Mouse (Mus musculus) lung, adult 18-20 months (tissue): ENCODE results near the gene Arid3b.

ENCODE experiments used
- DNase-seq, 2 experiments: peaks; one replicate each; pipeline ENCODE4 v3.0.0; 2022; ENCODE audit warnings: mixed read lengths in 2 of 2

Arid3b gene

DNA sequence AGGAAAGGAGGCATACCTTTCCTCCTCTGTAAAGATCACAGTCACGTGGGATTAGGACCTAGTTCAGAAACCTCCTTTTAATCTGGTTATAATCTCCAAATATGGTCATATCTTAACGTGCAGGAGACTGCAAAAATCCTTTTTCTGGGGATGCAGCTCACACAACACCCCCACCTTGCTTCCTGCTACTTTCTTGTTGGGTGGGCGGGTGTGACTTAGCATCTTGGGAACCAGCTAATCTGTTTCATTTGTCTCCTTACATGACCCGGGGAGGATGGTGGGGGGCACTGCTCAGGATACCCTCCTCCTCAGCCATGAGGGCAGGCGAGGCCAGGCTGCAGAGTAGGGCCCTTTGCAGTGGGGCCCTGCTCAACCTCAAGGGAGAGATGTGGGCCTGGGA is 61.6 kb downstream of the Arid3b start:
- no peak for DNase-seq

DNA sequence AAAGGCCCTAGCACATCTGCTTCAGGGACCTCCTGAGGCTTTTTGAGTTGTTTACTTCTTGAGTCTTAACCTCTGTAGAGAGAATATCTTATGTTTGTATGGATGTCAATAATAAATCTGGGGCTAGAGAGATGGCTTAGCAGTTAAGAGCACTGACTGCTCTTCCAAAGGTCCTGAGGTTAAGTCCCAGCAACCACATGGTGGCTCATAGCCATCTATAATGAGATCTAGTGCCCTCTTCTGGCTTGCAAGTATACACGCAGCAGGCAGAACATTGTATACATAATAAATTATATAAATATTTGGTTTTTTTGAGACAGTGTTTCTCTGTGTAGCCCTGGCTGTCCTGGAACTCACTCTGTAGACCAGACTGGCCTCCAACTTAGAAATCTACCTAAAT is 62.4 kb downstream of the Arid3b start:
- DNase-seq: no peak

DNA sequence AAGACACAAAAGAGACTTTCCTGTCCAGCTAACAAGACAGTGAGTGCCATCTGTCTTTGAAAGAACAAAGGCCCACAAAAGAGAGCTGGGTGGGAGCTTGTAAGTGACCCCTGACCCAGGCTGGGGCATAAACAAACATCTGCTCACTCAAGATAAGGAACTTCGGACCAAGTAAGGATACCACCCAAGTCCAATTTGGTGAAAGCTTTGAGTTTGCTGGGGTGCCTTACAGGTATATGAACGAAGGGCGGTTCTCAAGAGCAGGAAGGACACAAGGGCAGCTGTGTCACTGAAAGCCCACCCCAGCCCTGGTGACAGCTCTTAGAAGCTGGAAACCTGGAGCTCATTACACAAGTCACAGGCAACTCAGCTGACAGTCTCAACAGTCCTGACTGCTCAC is 62.8 kb downstream of the Arid3b start:
- no peak for DNase-seq

DNA sequence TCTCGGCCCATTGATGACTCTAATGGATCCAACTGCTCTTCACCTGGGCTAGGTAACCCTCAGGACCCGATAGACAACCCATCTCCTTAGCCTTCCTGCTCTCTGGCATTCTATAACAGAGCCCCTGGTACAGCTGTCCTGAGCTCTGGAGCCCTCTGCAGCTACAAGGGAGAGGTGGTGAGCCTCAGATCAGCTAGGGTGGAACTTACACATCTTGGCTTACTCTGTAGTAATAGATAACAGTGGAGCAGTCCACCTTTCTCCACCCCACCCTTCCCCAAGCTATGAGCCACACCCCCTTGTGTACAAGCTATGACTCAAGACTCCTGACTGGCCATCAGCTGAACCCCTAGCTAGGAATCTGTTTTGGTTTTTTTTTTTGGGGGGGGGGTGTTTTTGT is 65.8 kb downstream of the Arid3b start:
- DNase-seq: no peak

DNA sequence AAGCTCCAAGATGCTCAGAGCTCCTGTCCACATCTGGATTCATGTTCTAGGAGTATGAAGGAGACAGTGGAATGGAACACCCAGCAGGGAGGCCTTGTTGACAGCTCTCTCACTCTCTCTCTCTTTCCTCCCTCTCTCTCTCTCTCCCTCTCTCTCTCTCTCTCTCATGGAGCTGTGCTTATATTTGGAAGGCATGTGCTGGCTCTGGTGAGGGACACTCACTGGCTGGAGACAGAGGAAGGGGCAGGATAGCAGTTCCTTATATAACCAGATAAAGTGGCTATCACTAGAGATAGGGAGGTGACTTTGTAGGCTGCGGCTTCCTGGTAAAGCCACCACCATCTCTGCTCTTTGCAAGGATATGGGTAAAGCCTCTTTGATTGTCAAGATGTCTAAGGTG is 66.4 kb downstream of the Arid3b start:
- DNase-seq: no peak

DNA sequence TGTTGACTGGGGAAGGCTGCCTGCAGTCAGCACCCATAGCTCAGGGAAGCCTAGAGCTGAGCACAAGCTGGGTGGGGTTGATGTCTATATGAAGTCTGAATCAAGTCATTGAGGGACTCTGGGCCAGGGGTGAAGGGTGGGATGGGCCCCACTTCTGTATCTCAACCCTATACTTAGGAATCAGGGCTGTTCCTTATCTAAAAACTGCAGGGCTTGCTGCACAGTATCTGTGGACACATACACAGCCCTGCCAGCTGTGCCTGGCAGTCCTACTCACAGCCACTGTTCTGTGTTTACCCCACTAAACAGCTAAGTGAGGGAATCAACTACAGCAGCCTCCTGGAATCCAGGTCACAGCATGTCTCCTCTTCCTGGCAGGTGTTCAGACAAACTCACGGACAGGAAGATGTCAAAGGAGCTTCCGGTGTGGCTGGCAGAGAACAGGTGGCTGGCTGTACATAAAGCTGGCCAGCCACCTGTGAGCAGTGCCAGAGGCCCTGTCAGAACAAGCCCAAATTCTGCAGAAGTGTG is 67.0 kb downstream of the Arid3b start:
- no peak for DNase-seq

DNA sequence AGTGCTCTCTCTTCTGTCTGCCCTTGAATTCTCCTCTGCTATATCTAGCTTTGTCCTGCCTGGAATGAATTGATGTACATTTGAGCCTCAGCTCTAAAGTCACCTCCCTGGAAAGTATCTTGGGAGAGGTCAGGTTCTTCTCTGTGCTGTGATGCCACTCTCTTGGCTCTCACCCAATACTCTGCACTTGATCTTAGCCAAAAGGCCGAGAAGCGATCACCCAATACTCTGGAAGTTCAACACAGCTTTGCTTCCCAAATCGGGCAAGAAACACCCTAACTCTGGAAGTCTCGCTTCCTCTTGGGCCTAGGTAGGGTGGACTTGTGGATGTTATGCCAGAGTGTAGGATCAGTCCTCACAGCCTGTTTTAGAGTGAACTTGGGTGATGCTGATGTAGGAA is 69.4 kb downstream of the Arid3b start:
- no peak for DNase-seq

DNA sequence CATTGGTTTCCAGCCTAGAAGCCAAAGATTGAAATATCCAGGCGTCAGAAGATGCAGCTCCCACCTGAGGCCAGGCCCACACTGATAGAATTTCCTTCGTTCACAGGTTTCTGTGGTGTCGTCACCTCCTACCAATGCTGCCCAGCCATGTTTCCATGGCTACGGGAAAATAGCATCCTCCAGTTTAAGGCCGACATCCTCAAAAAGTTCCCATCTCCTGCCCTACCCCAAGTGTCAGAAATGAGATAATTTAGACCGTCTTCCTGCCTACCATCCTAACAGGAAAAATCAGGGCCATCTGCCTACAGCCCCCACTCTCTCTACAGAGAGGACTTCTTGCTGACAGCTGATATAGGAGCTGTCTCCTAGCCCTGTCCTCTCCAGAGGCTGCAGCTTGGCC is 70.2 kb downstream of the Arid3b start:
- DNase-seq: no peak

DNA sequence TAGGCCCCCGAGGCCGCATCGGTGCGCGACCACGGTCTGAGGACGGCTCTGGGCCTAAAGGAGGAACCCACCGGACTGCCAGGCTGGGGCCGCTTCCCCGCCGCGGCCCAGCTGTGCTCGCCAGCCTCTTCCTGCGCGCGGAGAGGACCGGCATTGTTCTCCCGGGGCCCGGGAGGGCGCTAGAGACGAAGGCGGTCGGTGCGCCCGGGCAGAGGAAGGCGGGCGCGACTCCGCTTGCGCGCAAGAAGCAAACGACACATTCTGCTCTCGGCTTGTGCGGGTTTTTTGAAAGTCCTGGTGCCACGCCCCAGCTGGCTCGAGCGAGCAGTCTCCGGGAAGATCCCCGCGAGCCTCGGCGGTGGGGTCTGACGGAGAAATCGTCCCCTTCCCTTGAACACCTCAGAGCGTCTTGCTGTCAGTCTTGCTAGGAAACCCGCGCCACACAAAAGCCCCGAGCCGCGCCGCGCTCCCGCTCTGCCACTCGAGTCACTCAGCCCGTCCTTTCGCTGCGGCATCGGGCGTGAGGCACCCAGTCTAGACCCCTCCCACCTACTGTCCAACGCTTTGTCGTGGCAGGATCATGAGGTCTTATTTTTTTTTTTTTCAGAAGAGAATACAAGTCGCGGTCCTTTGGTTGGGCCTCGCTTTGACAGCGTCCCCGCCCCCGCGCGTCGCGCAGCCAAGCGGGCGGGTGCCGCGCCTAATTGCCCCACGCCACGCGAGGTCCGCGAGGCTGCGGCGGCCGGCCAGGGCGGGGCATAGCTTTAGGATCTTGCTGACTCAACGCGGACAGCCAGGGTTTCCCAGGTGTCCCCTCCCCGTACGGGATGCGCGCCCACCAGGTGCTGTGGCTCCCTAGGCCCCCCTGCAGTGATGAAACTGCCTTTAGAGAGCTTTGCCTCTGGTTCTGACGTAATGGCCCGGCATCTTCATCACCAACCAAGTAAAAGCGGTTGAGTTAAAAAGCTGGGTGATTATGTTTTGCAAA is 70.9 kb downstream of the Arid3b start, which contains the start of gene Clk3:
Gene Clk3, minus strand, starts transcription at position 497 of the 988 bp plus-strand sequence.
- peak; percentile 73 to 79 for DNase-seq

DNA sequence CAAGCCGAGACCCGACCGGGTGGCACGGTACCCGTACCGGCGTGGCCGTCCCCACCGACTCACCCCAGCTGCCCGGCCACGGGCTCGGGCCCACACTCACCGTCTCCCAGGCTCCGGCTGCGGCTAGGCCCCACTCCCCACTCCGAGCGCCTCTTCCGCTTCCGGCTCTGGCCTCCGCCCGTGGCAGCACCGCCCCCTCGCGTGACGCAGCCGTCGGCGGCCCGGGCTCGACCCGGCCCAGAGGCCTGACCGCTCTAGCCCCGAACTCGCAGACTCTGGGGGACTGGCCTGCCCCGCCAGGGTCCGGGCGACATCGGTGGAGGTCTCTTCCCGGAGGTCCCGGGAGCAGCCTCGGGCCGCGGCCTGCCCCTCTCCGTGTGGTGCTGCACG is 71.6 kb downstream of the Arid3b start:
- peak; percentile 95 to 96 for DNase-seq

DNA sequence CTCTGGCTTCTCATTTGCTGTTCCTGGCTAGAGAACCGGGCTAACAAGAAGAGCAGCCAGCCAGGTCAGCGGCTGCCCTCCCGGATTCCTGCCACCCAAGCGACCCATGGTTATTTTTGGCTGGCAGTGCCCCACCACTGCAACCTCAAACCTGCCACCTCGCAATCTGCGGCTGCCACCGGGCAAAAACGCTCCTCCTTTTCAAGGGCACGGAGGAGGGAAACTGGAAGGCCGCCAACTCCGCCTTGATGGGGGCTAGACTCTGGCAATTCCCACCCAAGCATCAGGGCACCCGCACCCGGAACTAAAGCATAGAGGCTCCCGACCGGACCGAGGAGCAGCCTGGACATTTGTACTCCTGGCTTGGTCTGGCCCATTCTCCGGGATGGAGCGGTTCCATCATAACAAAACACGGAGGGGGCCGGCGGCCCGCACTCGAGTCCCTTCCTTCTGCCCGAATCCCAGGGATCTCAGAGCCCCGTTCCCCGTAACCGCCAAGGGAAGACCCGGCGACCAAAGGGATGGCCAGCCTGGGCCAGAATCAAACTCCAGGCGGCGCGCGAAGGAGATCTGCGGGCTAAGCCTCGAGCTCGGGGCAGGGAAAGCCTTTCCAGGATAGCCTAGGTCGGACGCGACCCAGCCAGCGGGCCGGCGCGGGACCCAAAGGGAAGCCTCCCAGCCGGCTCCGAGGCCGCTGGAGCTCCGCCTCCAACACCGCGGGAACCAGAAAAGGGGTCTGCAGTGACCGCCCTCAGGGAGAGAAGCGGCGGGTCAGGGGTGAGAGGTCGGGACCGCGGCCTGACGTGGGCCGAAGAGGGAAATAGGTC is 72.2 kb downstream of the Arid3b start:
- peak; percentile 77 to 81 for DNase-seq

DNA sequence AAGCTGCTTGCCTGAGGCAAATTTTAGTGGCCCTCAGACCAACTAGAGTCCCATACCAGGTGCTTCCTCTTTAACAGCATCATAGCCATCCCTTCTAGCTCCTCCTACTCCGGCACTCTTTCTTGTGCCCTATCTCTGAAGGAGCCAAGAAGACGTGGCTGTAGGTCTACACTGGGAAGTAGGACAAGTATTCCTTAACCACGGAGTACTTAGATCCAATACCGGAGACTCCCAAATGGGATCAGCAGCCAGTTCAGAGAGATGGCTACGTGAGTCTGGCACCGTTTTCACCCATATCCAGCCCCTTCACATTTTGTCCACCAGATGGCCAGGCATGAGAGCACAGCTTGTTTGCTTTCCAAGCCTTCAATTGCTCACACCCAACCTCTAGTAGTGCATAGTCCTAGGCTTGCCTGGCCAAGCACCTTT is 74.0 kb downstream of the Arid3b start:
- DNase-seq: peak; percentile 70 to 73

DNA sequence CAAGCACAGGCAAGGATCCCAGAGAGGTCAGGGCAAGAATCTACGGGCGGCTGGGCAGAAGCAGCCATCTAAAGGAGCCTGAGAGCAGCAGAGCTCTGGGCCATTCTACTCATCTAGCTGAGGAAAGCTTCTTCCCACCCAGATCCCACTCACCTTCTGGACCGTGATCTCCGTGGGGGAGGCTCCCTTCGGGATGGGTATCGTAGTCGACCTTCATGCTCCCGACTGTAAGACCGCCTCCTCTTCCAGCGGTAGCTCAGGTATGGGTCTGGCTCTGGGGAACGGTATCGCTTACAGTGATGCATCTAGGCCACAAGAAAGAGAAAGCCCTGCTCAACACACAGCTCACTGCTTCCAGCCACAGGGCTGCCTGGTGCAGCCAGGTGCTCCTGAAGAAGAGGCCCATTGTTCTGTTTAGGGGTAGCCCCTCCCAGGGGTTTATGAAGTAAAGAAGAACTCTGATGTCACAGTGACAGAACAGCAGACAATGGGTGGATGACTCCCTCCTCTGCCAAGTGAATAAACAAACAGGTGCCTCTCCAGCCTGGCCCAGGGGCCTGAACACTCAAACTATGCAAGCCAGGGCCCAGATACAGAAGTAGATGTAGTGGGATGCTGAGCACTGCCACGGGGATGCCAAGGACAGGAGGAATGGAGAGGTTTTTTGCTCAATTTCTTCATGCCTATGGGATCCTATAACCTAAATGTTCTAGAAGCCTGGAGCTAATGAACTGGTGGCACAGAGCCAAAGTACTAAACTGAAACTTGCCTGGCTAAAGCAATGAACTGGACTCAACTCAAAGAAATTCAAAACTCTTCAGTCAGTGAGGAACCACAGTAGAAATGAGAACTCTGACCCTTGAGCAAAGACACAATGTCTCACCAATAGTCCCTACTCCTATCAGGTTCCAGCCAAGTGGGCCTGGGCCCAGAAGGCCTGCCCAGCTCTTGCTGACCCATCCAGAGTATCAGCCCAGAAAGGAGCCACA is 74.7 kb downstream of the Arid3b start:
- DNase-seq: no peak

DNA sequence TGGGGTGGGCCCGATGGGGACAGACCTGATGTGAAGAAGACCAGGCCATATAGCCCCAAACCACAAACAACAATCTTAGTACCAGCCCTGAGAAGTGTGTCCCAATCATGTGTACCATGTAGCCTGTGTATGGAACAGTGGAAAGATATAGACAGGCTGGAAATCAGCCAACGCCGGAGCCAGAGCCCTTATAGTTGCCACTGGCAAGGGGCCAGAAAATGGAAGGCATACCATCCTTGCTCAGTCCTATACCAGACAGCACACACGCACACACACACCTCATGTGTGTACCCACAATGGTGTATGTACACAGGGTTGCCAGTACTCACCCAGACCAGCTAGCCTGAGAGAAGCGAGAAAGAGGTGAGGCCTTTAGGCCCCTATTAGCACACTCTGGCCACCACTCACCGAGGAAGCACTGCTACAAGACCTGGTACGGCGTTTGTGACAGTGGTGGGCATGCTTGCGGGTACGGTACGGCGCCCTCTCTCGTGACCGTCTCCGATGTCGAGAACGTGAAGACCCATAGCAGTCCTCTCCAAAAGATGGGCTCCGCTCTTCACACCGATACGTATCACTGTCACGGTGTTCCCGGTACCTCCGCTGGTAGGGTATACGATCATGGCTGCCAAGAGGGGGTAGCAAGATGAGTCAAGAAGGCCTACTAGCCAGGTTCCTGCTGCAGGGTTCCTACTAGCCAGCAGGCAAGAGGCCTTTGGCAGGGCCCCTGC is 76.0 kb downstream of the Arid3b start:
- DNase-seq: no peak

DNA sequence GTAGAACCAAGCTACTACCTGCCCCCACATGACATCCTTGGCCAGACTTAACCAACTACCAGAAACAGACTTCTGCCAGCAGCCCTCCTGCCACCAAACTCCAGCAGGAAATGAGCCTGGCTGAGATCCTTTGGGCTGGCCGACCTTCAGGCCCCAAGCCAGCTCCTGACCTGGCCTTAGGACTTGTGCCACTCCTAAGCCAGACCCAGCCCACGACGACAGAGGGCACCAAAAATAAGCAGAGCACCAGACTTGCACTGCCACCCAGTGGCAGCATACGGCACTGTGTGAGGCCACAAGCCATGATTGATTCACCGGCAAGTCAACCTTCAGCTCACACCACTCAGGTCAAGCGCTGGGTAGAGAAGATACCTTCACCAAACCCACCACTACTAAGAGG is 77.3 kb downstream of the Arid3b start:
- peak; percentile 81 to 88 for DNase-seq

DNA sequence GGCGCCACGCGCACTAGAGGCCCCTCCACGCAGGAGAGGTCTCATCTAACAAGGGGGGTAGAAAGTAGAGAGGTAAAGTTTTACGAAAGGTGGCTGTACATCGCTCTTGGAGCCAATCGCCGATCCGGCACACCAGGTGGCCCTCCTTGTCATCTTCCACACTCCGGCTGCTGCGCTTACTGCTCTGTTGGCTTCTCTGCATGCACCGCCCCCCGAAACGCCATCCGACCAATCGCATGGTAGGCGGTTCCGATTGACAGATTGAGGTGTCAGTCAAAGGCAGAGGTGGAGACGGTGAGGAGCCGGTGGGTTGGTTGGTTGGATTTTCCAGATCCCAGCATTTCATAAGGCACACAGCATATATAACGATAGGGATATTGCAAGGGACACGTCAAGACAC is 78.1 kb downstream of the Arid3b start:
- DNase-seq: no peak

DNA sequence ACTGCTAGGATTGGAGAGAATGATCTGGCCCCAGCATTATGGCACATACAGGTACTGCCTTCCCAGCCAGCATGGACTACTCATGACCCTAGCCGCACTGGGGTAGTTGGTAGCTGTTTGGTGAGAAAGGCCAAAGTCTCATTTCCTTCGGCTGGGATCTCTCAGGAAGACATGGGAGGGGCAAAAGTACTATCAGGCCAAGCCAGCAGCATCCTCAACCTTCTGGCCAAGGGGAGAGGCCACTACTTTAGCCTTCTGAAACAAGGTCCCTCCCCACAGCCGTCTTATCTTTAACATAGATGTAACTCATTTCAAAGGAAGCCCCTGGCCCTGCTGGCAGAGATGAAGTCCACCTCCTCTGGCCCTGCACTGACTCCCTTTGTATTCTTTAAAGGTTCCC is 79.0 kb downstream of the Arid3b start:
- peak in 1 of 2 experiments; percentile 46 for DNase-seq

DNA sequence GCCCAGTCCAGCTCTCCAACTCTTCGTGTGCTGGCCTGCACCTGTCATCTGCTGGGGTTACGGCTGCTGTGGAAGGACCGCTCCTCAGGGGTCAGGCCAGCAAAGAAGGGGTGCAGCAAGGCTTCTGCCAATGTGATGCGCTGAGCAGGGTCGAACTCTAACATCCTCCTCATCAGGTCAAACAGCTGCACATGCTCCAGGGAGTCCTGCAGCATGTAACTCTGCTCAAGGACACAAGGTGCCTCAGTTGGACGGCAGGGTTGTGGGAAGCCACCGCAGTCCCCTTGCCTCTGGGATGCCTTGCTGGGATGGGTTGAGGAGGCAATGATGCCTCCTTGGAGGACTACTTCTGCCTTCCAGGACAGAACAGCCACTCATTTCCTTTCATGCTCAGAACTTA is 85.7 kb downstream of the Arid3b start:
- DNase-seq: no peak

DNA sequence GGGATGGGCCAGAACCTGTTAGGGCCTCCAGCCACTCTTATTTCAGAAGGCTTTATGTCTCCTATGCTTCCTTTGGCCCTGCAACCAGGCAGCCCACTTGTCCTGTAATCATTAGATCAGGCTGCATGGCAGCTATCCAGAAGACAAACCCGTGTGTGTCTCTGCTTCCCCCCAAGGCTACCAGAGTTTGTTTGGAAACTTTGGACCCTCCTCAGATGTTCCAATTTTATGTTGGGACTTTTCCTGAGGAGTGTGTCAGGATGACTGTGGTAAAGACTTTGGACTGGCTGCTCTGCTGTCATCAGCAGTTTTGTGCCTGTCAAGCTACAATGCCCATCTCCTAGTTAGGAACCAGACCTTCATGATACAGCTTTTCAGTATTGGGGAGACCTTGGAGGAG is 87.8 kb downstream of the Arid3b start:
- DNase-seq: no peak

DNA sequence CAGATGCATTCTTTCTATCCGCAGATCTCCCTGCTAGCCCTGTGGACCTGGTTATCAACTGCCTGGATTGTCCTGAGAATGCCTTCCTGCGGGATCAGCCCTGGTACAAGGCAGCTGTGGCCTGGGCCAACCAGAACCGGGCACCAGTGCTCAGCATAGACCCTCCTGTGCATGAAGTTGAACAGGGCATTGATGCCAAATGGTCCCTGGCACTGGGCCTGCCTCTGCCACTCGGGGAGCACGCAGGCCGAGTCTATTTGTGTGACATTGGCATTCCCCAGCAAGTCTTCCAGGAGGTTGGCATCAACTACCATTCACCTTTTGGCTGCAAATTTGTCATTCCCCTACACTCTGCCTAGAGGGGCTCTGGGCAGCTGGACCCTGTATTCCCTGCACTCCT is 88.5 kb downstream of the Arid3b start:
- DNase-seq: no peak

DNA sequence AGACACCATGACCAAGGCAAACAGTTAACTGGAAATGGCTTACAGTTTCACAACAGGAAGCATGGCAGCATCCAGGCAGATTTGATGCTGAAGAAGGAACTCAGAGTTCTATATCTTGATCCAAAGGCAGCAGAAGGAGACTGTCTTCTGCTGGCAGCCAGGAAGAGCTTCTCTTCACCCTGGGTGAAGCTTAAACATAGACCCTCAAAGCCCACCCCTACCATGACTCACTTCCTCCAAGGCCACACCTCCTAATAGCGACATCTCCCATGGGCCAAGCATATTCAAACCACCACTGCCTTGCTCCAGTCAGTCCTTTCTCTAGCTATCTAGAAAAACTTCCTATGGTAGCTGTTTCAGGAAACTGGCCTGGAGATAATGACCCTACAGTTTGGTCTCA is 89.5 kb downstream of the Arid3b start:
- no peak for DNase-seq
